Mouse (Mus musculus): ENCODE data around the gene Fut8. TPM values are rescaled to one million over a fixed set of nuclear protein-coding genes. Genes with fewer than 3 reads are reported as not detected.
A peak's percentile ranks its signal among the peaks of the same experiment; 100 is the strongest.

The Fut8 gene
- total and polyA plus RNA-seq, 3 experiments = 60.6 to 124 (median 86.0) TPM

GRCm38 (mm10) chr12:77240839-77241238 is 2.9 kb downstream of the Fut8 start:
- in situ Hi-C loops (cut with MboI; ENCODE audit: low pct_ligation_motif_present, low pct_unique_long_range_greater_than_20kb, low sequenced_read_pairs) (loop anchor here (5.0 to 25.0 kb wide), 3 partner anchors 239 to 546 kb away; no protein-coding TSS in a partner anchor), dilution Hi-C loops (cut with MboI; ENCODE audit: extremely low pct_ligation_motif_present, extremely low pct_unique_long_range_greater_than_20kb, low sequenced_read_pairs) (no loop called here)
- Histone ChIP-seq H3K9ac (ENCODE audit: insufficient read depth, low read depth) (peak overlapping the region; percentile 89; the same call in 1 of the 2 replicates), H3K9me3 (replicated peaks; ENCODE audit: low read length) (no peaks in the 10 kb centered on the region), H3K27ac (ENCODE audit: insufficient read depth, low read depth) (no peak overlapping the region), H3K4me3 (replicated peaks in 1 of 3; ENCODE audit: low read depth in 2 of 3, low read length in 2 of 3, poor library complexity in 1 of 3) (peak overlapping the region in 2 of 3 experiments; percentile 79 to 95), H3K79me2 (replicated peaks; ENCODE audit: control insufficient read depth, extremely low read depth, insufficient read depth, poor library complexity, severe bottlenecking) (peaks cover 33% of the 10 kb centered on the region), H3K36me3 (replicated peaks in 1 of 2; ENCODE audit: control insufficient read depth in 1 of 2, insufficient read depth in 1 of 2, low read length in 1 of 2) (peaks cover 0 to 5% of the 10 kb centered on the region in 2 experiments), H3K4me1 (ENCODE audit: control insufficient read depth in 1 of 2, insufficient read depth in 2 of 2) (peaks cover 5 to 44% of the 10 kb centered on the region in 2 experiments; a peak in 2 of 4 replicates), H3K27me3 (replicated peaks) (no peaks in the 10 kb centered on the region), H3K4me2 (ENCODE audit: insufficient read depth, low read depth, poor library complexity, severe bottlenecking) (no peak overlapping the region)
- peak; percentile 56 for DNase-seq (ENCODE audit: extremely low read depth)
- TF ChIP-seq JUN (IDR thresholded peaks at IDR 0.05; ENCODE audit: insufficient read depth, low read depth, low read length) (0 out of 2 replicates have a peak, but pooled peaks have one; percentile 10), POLR2AphosphoS2 (IDR thresholded peaks at IDR 0.05; ENCODE audit: low read depth, low read length) (no peak), IRF4 (IDR thresholded peaks at IDR 0.05; ENCODE audit: low read depth, low read length) (peak; percentile 73), SIN3A (IDR thresholded peaks at IDR 0.05; ENCODE audit: low read length) (peak; percentile 93), MXI1 (IDR thresholded peaks at IDR 0.05; ENCODE audit: low read depth, low read length) (peak; percentile 55; the same call in 1 of the 2 replicates), POLR2A (IDR thresholded peaks at IDR 0.05; ENCODE audit: low read depth, low read length) (no peak), RCOR1 (conservative IDR thresholded peaks at IDR 0.05; ENCODE audit: low read depth, low read length) (peak; percentile 38; the same call in 1 of the 2 replicates), USF1 (IDR thresholded peaks at IDR 0.05; ENCODE audit: low read depth, low read length) (no peak), TBP (conservative IDR thresholded peaks at IDR 0.05; ENCODE audit: low read depth, low read length) (no peak), ZC3H11A (IDR thresholded peaks at IDR 0.05; ENCODE audit: low read depth, low read length) (peak; percentile 84), GABPA (IDR thresholded peaks at IDR 0.05; ENCODE audit: insufficient replicate concordance, low read depth, low read length) (no peak), CHD2 (IDR thresholded peaks at IDR 0.05; ENCODE audit: low read length) (0 out of 2 replicates have a peak, but pooled peaks have one; percentile 18), BHLHE40 (IDR thresholded peaks at IDR 0.05; ENCODE audit: low read depth, low read length) (no peak; the same call in 1 of the 2 replicates), ZMIZ1 (IDR thresholded peaks at IDR 0.05; ENCODE audit: low read depth, low read length) (no peak), EP300 (IDR thresholded peaks at IDR 0.05; ENCODE audit: low read length) (peak; percentile 74), USF2 (conservative IDR thresholded peaks at IDR 0.05; ENCODE audit: low read depth, low read length) (no peak), MEF2A (IDR thresholded peaks at IDR 0.05; ENCODE audit: borderline replicate concordance, low read depth, low read length) (0 out of 2 replicates have a peak, but pooled peaks have one; percentile 36), E2F4 (IDR thresholded peaks at IDR 0.05; ENCODE audit: insufficient replicate concordance, low read depth, low read length) (0 out of 2 replicates have a peak, but pooled peaks have one; percentile 60), JUND (conservative IDR thresholded peaks at IDR 0.05; ENCODE audit: low read depth, low read length) (peak; percentile 83), ETS1 (conservative IDR thresholded peaks at IDR 0.05; ENCODE audit: low read depth, low read length) (peak; percentile 52), KAT2A (IDR thresholded peaks at IDR 0.05; ENCODE audit: insufficient replicate concordance, low read length) (0 out of 2 replicates have a peak, but pooled peaks have one; percentile 22), CTCF (conservative IDR thresholded peaks at IDR 0.05 in 1 of 2, IDR thresholded peaks at IDR 0.05 in 1 of 2; ENCODE audit: low read depth in 2 of 2, low read length in 2 of 2) (peak in 1 of 2 experiments; percentile 82; a peak in 2 of 4 replicates), MYC (IDR thresholded peaks at IDR 0.05; ENCODE audit: low read depth, low read length) (peak; percentile 71; the same call in 1 of the 2 replicates), MAZ (IDR thresholded peaks at IDR 0.05; ENCODE audit: low read depth, low read length) (peak; percentile 70; the same call in 1 of the 2 replicates), UBTF (IDR thresholded peaks at IDR 0.05; ENCODE audit: low read depth, low read length) (no peak), NELFE (IDR thresholded peaks at IDR 0.05; ENCODE audit: low read depth, low read length) (peak; percentile 28; the same call in 1 of the 2 replicates), ZKSCAN1 (IDR thresholded peaks at IDR 0.05; ENCODE audit: borderline replicate concordance, low read depth, low read length) (peak; percentile 52; the same call in 1 of the 2 replicates), PAX5 (IDR thresholded peaks at IDR 0.05; ENCODE audit: low read length) (no peak), RAD21 (IDR thresholded peaks at IDR 0.05; ENCODE audit: low read depth, low read length) (peak; percentile 89), MAX (IDR thresholded peaks at IDR 0.05; ENCODE audit: low read length) (no peak), ZNF384 (IDR thresholded peaks at IDR 0.05; ENCODE audit: low read depth, low read length) (peak; percentile 100), CHD1 (IDR thresholded peaks at IDR 0.05; ENCODE audit: low read depth, low read length) (peak; percentile 90), ELF1 (IDR thresholded peaks at IDR 0.05; ENCODE audit: low read depth, low read length) (0 out of 2 replicates have a peak, but pooled peaks have one; percentile 14), HCFC1 (IDR thresholded peaks at IDR 0.05; ENCODE audit: low read depth, low read length) (peak; percentile 40), TCF12 (IDR thresholded peaks at IDR 0.05; ENCODE audit: low read depth, low read length) (no peak), NRF1 (IDR thresholded peaks at IDR 0.05; ENCODE audit: low read depth, low read length) (no peak), SMC3 (IDR thresholded peaks at IDR 0.05; ENCODE audit: low read depth, low read length) (peak; percentile 78), MAFK (IDR thresholded peaks at IDR 0.05; ENCODE audit: insufficient replicate concordance, low read length) (peak; percentile 65; the same call in 1 of the 2 replicates)

Data from CH12.LX (cell line).